Mouse (Mus musculus): ENCODE measurements at regions not wholly inside any gene's neighbourhood (a gene's known extent, or its start where the extent isn't known, plus 50 kb on each side); places are given as distances from the start of the nearest gene placed in this dataset.

- no peak for TF ChIP-seq CTCF (IDR thresholded peaks at IDR 0.05; ENCODE audit: control insufficient read depth, insufficient read depth, insufficient read length)
- no peak for TF ChIP-seq MAX (IDR thresholded peaks at IDR 0.05)
- TF ChIP-seq CEBPB (IDR thresholded peaks at IDR 0.05; ENCODE audit: low read depth): no peak
- no peak for TF ChIP-seq USF1 (IDR thresholded peaks at IDR 0.05; ENCODE audit: low read depth)
Measured at GRCm38 (mm10) chr4:89393251-89393711, 82.4 kb upstream of the Cdkn2b start.

Data from C2C12 (cell line).